Mouse (Mus musculus): ENCODE results near the gene Fam196b. TPM values are rescaled to one million over a fixed set of nuclear protein-coding genes. Genes with fewer than 3 reads are reported as not detected.

Fam196b gene
- total RNA-seq, 1 experiment = 0.36 TPM

Other genes starting within 250 kb of the Fam196b start
- not detected in 2 replicates for gene 4930469K13Rik, start 216.3 kb upstream of the Fam196b start, total RNA-seq (2012; rRNA removed)
- not detected in 2 replicates for gene Foxi1, start 106.7 kb upstream of the Fam196b start, total RNA-seq (2012; rRNA removed)

Data from ES-E14 (cell line).